Mouse (Mus musculus) stomach, embryonic 14.5 days (tissue): ENCODE results near the gene Pdgfb. TPM values are rescaled to one million over a fixed set of nuclear protein-coding genes. Genes with fewer than 3 reads are reported as not detected.
A peak's percentile ranks its signal among the peaks of the same experiment; 100 is the strongest.

Source experiments
- ATAC-seq: fragments of 200-750 bp; cut with Nextera tagmentation; 2 replicates; pipeline ENCODE4 v1.8.0; 2017; ENCODE audit warnings: low read depth, moderate TSS enrichment; ENCODE audit not compliant: insufficient number of reproducible peaks, insufficient read depth, low FRiP score
- H3K27ac ChIP-seq: fragments of 300-500 bp; sonication (generic); 2 replicates; pipeline ENCODE4 v1.5.1; 2014; ENCODE audit warnings: mild to moderate bottlenecking, low read length, moderate library complexity, mixed read lengths
- H3K27me3 ChIP-seq: fragments of 300-500 bp; sonication (generic); 2 replicates; pipeline ENCODE4 v1.6.1; 2014; ENCODE audit warnings: low read length, control low read depth, mixed read lengths; ENCODE audit not compliant: control insufficient read depth, insufficient read depth
- H3K36me3 ChIP-seq: fragments of 300-500 bp; sonication (generic); 2 replicates; pipeline ENCODE4 v1.6.1; 2014; ENCODE audit warnings: mild to moderate bottlenecking, control low read depth, low read length, moderate library complexity, mixed read lengths; ENCODE audit not compliant: control insufficient read depth, insufficient read depth
- H3K4me1 ChIP-seq: fragments of 300-500 bp; sonication (generic); 2 replicates; pipeline ENCODE4 v1.6.1; 2014; ENCODE audit warnings: low read length, control low read depth, mixed read lengths; ENCODE audit not compliant: control insufficient read depth, insufficient read depth
- H3K4me2 ChIP-seq: fragments of 300-500 bp; sonication (generic); replicated peaks from 2 replicates; pipeline ENCODE4 v1.6.1; 2014; ENCODE audit warnings: low read depth, low read length, control low read depth
- H3K4me3 ChIP-seq: fragments of 300-500 bp; sonication (generic); 2 replicates; pipeline ENCODE4 v1.5.1; 2014; ENCODE audit warnings: low read depth, low read length, control low read depth
- H3K9ac ChIP-seq: fragments of 300-500 bp; sonication (generic); replicated peaks from 2 replicates; pipeline ENCODE4 v1.6.1; 2014; ENCODE audit warnings: low read depth, mild to moderate bottlenecking, control low read depth, low read length, moderate library complexity, mixed read lengths
- H3K9me3 ChIP-seq: fragments of 300-500 bp; sonication (generic); 2 replicates; pipeline ENCODE4 v1.6.1; 2016; ENCODE audit warnings: low read depth, low read length, control low read depth; ENCODE audit not compliant: control insufficient read depth
- WGBS: fragments of 180-500 bp; shearing (Covaris S2); extraction: QIAGEN DNeasy Blood & Tissue Kit; methylation state at CpG from one replicate; pipeline ENCODE4 v1.1.7; 2014; 5-methylcytosine and 5-hydroxymethylcytosine counted together
- polyA plus RNA-seq: library from polyadenylated mRNA; unstranded; fragments of >200 nt; fragmentation: Nextera tagmentation; extraction: Ambion mirVana; gene quantifications from 2 replicates; pipeline ENCODE4 v1.2.1, GENCODE M21; 2014

Pdgfb gene
- polyA plus RNA-seq, 1 experiment from 2014 or later, result 5.0 TPM

DNA sequence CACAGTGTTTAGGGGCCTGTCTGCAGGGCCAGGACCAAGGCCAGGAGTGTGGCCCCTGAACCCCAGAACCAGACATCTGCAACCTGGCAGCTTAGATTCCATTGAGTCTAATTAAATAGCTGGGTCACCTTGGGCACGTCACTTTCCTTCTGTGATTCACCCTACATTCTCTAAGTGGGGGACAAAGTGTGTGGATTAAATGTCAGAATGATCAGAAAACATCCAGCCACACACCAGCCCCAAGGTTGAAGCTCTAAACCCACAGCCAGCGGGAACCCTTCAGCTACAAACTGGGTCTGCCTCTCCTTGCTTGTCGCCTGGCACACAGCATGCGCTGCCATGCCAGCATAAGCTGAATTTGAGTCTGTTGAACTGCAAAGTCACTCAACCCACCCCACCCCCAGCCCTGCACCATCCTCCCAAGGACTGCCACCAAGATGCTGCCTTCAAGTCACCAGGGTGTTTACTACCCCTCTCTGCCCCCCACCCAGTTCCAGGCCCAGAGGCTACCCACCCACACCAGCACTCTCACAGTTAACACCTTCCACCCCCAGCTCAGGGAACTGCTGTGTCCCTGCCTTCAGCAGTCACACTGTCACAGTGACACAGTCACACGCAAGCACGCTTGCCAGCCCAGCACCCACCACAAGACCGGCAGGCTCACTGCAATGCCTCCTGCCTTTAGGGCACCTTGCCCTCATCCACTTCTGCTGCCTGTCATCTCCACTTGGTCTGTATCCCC, 605 bp upstream of the Pdgfb start:
- ATAC-seq, result no peak
- H3K27ac ChIP-seq, result no peak overlapping the region
- H3K4me3 ChIP-seq, result peak overlapping the region; percentile 57; the same call in 1 of the 2 replicates
- peak overlapping the region; percentile 98 for H3K4me2 ChIP-seq
- H3K4me1 ChIP-seq, result peaks cover 25% of the 10 kb centered on the region
- WGBS, result 67% methylated on average over 7 of the region's 7 CpGs
- H3K9ac ChIP-seq, result no peak overlapping the region
- no peaks in the 10 kb centered on the region for H3K36me3 ChIP-seq
- peaks cover 21% of the 10 kb centered on the region for H3K27me3 ChIP-seq
- H3K9me3 ChIP-seq, result no peaks in the 10 kb centered on the region

DNA sequence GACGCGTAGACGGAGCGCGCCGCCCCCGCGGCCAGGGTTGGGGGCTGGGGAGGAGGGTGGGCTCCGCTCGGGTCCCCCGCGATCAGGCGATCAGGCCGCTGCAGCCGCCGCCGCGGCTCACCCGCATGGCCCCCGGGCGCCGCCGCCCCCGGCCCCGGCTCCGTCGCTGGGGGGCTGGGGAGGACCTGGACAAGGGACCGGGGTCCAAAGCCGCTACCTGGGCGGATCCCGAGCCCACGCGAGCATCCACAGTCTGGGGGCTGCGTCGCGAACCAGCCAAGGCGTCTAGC, 801 bp downstream of the Pdgfb start:
- 1% methylated on average over 36 of the region's 37 CpGs for WGBS
- H3K27ac ChIP-seq, result peak overlapping the region; percentile 78; the same call in 1 of the 2 replicates
- H3K36me3 ChIP-seq, result no peaks in the 10 kb centered on the region
- H3K4me3 ChIP-seq, result peak overlapping the region; percentile 57
- peak overlapping the region; percentile 98 for H3K4me2 ChIP-seq
- no peak for ATAC-seq
- peak overlapping the region; percentile 74; the same call in 1 of the 2 replicates for H3K9ac ChIP-seq
- H3K4me1 ChIP-seq, result peaks cover 25% of the 10 kb centered on the region
- no peaks in the 10 kb centered on the region for H3K9me3 ChIP-seq
- peaks cover 21% of the 10 kb centered on the region for H3K27me3 ChIP-seq

DNA sequence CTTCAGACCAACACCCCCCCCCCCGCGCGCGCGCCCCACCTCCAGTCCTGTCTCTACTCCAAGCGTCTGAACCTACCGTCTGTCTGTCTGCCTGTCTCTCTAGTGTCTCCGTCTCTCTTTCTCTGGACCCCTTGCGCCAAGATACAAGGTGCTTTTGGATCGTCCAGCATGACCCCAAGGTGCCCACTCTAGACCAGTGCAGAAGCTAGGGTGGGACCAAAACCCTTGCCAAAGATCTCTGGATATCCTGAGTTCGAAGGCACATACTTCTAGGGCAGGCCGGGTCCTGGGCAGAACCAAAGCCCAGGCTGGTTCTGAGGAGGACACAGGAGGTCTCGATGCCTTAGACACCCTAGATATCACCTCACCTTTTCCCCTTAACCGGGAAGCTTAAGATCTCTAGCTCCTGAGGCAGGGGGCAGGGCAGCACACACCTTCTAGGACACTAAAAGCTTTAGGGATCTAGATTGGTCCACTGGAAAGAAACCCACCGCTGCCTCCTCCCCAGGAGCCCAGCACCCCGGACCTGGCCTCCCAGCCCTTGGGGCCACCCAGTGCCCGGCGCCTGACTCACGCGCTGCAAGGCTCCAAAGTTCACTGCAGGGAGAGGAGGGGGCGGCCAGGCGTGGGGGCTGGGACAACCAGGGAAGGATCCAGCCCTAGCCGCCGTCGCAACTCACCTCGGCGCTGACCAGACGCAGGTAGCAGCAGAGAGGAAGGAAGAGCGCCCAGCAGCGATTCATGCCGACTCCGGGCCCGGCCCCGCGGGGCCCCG, 1.3 kb downstream of the Pdgfb start:
- Histone ChIP-seq H3K4me3 (peak overlapping the region; percentile 57), H3K27me3 (peaks cover 21% of the 10 kb centered on the region)
- WGBS, result 2% methylated on average over 36 of the region's 36 CpGs

GRCm38 (mm10) chr15:80012527-80013201, 2.1 kb downstream of the Pdgfb start:
- Histone ChIP-seq H3K27ac (peak overlapping the region; percentile 78), H3K9ac (peak overlapping the region; percentile 74), H3K4me2 (peak overlapping the region; percentile 98), H3K4me1 (peaks cover 25% of the 10 kb centered on the region), H3K36me3 (no peaks in the 10 kb centered on the region), H3K27me3 (peaks cover 21% of the 10 kb centered on the region), H3K4me3 (peak overlapping the region; percentile 57), H3K9me3 (no peaks in the 10 kb centered on the region)
- peak; percentile 83 for ATAC-seq
- 1% methylated on average over 52 of the region's 60 CpGs for WGBS

More for the DNA sequence above, 1.3 kb downstream of the Pdgfb start:
- H3K36me3 ChIP-seq, result no peaks in the 10 kb centered on the region
- peak overlapping the region; percentile 98 for H3K4me2 ChIP-seq
- H3K27ac ChIP-seq, result peak overlapping the region; percentile 78
- ATAC-seq, result 0 out of 2 replicates have a peak, but pooled peaks have one; percentile 15
- H3K9me3 ChIP-seq, result no peaks in the 10 kb centered on the region
- H3K4me1 ChIP-seq, result peaks cover 25% of the 10 kb centered on the region
- H3K9ac ChIP-seq, result peak overlapping the region; percentile 74; the same call in 1 of the 2 replicates

DNA sequence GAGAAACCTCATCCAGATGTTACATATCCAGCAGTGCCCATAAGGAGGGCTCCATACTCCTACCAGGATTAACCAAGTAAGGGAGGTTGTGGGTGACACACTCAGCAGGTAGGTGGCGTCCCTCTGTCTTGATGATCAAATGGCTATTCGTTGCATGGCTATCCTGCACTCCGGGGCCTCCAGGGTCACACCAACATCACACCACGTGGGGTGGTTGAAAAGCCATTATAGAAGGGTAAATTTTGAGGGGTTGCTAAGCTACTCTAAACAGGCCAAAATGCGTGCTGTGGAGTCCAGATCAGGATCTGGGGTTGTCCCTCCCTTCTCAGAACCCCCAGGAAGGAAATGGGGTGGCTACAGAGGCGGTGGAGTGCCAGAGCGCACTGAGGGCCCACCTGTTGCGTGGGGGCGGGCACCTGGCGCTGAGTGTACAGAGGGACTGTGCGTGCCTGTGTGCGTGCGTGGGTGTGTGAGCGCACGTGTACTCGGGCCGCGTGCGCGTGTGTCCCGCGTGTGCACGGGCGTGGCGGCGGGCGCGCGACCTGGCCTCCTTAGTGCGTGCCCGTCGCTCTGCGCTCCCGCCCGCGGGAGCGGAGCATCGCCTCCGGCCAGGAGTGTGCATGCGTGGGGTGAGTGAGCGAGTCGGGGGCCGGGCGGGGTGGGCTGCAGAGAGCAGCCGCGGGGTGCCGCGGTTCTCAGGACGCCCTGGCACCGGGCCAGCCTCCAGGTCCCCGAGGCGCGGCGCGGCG, 2.8 kb downstream of the Pdgfb start:
- H3K9me3 ChIP-seq, result no peaks in the 10 kb centered on the region
- under 1% methylated on average over 43 of the region's 56 CpGs for WGBS
- peak overlapping the region; percentile 98 for H3K4me2 ChIP-seq
- peaks cover 25% of the 10 kb centered on the region for H3K4me1 ChIP-seq
- H3K27me3 ChIP-seq, result peaks cover 21% of the 10 kb centered on the region
- ATAC-seq, result no peak
- peak overlapping the region; percentile 74 for H3K9ac ChIP-seq
- peak overlapping the region; percentile 78; the same call in 1 of the 2 replicates for H3K27ac ChIP-seq
- peak overlapping the region; percentile 57 for H3K4me3 ChIP-seq
- H3K36me3 ChIP-seq, result no peaks in the 10 kb centered on the region

DNA sequence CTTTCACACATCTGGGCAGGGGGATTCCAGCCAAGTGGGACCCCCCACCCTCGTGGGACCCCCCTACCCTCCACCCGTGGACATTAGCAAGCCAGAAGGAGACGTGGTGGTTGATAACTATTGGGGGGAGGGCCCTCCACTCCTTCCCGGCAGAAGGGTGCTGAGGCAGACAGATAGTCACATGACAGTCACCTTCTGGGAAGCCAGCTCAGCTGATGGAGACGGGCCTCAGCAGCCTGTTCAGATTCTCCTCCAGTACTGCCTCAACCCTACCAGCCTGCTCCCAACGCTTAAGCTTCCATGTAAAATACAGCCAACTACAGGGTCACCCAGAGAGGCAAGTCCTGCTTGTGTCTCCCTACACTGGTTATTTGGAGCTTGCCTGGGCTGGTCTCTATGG, 3.6 kb downstream of the Pdgfb start:
- ATAC-seq, result no peak
- Histone ChIP-seq H3K9ac (no peak overlapping the region), H3K4me1 (peaks cover 25% of the 10 kb centered on the region), H3K27me3 (peaks cover 21% of the 10 kb centered on the region), H3K4me3 (no peak overlapping the region), H3K36me3 (no peaks in the 10 kb centered on the region), H3K4me2 (peak overlapping the region; percentile 10; the same call in 1 of the 2 replicates), H3K9me3 (no peaks in the 10 kb centered on the region), H3K27ac (no peak overlapping the region)
- 30% methylated on average over 6 of the region's 6 CpGs for WGBS

DNA sequence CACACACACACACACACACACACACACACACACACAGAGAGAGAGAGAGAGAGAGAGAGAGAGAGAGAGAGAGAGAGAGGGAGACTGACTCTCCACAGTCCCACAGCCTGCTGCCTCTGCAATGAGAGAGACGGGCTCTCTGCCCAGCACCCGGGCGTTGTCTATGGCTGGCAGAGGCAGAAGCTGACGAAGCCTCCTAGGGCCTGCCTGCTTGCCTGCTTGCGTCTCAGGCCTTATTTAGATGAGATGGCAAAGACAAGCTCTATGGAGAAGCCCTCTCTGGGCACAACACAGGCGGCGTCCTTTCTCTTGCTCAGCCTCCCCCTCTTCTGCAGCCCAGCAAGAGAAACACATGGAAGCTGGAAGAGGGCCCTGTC, 4.6 kb downstream of the Pdgfb start:
- Histone ChIP-seq H3K27me3 (peaks cover 15% of the 10 kb centered on the region; the same call in 1 of the 2 replicates), H3K4me3 (no peak overlapping the region), H3K4me1 (peaks cover 25% of the 10 kb centered on the region), H3K36me3 (no peaks in the 10 kb centered on the region), H3K27ac (no peak overlapping the region), H3K9ac (no peak overlapping the region; the same call in 1 of the 2 replicates), H3K9me3 (no peaks in the 10 kb centered on the region), H3K4me2 (no peak overlapping the region)
- WGBS, result 36% methylated on average over 7 of the region's 7 CpGs
- no peak for ATAC-seq
